Mouse (Mus musculus): ENCODE measurements around the gene Ppm1a. TPM values are rescaled to one million over a fixed set of nuclear protein-coding genes. Genes with fewer than 3 reads are reported as not detected.

Ppm1a gene
- total RNA-seq, 2 experiments from 2014 or later, result 39.0 to 59.6 TPM

- no peak for ATAC-seq (replicated peaks; ENCODE audit: low FRiP score, poor library complexity, severe bottlenecking)
Measured at GRCm38 (mm10) chr12:72809798-72810197, 52.5 kb downstream of the Ppm1a start.

DNA sequence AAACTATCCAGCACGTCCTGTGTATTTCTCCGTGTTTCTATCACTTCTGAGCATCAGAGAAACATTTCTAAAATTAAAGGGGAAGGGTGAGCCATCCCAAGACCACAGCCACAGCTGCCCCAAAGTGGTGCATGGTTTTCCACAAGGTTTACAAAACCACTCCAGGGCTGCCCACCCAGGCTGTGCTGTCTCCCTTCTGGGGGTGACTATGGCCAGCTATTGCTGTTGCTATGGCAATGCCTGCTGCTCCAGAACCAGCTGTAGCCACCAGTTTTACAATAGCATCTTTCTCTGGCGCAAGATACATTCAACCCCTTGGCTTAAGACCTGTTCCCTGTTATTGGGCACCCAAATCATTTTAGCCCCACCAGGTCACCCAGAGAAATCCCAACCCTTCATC, 54.3 kb downstream of the Ppm1a start:
- ATAC-seq (replicated peaks; ENCODE audit: low FRiP score, poor library complexity, severe bottlenecking), result no peak

GRCm38 (mm10) chr12:72820940-72821431, 63.7 kb downstream of the Ppm1a start:
- no peak for ATAC-seq (replicated peaks; ENCODE audit: low FRiP score, poor library complexity, severe bottlenecking)

GRCm38 (mm10) chr12:72821589-72821988, 64.3 kb downstream of the Ppm1a start:
- ATAC-seq (replicated peaks; ENCODE audit: low FRiP score, poor library complexity, severe bottlenecking), result no peak

DNA sequence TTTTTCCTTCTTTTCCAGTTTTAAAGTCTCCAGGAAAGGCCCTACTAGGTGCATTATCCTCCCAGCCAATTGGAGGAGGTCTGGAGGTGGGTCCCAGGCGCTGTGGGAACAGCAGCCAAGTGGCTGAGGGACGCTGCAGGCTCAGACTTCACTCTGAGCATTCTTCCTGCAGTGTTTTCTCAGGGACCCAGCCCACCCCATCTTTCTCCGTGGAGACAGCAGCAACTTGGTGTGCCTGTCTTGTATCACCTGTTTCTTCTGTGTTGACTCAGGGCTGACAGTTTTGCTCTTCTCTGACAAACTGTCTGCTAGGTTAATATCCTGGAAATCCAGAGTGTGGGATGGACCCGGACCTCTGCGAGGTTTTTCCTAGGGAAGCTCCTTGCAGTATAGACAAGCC, 68.4 kb downstream of the Ppm1a start:
- ATAC-seq (replicated peaks; ENCODE audit: low FRiP score, poor library complexity, severe bottlenecking), result no peak

DNA sequence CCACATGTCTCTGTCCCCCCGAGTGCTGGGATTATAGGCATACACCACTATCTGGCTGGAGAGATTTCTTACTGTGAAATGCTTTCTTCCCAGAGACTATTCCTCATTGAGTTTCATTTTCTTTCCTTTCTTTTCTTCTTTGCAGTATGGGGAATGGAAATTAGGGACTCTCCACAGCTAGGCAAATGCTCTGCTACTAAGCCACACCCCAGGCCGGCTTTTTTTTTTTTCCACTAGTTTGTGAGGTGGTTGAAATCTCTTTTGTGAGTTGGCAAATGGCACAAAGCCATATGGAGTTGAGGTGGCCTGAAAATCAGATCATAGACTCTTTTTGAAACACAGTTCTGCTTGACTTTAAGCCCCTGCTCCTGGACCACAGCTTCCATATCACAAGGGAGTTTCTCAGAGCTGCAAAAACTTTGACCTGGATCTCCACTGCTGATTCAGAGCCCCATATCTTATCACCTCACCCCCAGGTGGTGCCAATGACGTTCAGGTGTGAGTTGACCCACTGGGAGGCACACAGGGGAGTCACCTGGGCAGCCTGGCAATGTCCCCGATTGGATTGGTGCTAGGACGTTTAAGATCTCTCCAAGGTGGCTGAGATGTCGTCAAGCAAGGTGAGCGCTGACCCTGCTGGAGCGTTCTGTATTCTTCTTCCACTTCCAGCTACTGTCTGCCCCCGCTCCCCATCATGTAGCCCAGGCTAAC, 71.7 kb downstream of the Ppm1a start:
- ATAC-seq (replicated peaks; ENCODE audit: low FRiP score, poor library complexity, severe bottlenecking), result no peak

- ATAC-seq (replicated peaks; ENCODE audit: low FRiP score, poor library complexity, severe bottlenecking), result no peak
Measured at GRCm38 (mm10) chr12:72829777-72830176, 72.5 kb downstream of the Ppm1a start.

DNA sequence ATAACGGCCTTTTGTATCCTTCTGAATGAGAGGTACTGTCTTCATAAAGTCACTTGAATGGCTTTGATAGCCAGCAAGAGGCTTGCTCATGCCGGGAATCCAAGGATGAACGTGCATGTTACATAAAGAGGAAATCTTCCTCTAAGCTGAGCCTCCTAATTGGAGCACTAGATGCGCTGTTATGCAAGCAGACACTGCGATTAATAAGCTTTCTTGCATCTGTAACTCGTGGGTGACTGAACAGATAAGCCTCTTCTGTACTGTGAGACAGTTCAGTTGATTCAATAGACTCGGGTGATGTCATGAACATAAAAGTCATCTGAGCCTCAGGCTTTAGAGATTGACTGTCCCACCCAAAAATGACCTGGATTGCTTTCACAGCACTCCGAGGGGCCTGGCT, 73.1 kb downstream of the Ppm1a start:
- no peak for ATAC-seq (replicated peaks; ENCODE audit: low FRiP score, poor library complexity, severe bottlenecking)

DNA sequence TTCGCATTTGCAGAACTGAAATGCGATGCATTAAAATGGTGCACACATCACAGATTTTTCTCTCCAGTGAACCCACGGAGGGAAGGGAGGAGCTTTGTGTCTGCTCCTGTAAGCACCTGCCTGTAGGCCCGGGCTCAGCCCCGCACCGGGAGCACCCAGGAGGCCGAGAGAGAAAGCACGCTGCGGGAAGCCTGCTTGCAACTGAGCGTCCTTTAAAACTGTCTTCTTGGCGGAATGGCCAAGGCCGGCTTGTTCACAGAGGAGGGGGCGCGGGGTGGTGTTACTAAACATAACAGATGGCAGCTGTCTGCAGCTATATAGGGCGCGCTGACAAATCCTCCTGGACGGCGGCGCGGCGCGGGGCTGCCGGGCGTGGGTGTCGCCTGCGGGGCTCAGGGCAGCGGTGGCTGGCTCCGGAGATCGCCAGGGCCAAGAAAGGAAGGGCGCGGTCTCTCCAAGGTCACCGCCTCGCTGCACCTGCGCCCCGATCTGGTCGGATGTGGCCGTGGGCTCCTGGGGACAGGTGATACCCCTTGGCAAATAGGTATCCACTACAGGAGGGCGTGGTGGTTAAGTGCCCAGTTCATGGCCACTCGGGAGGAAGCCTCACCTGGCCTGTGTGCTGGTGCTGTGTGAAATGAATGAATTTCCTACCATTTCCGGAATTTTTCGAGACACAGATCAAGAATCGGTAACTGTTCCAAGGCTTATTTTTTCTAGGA, 74.6 kb downstream of the Ppm1a start:
- ATAC-seq (replicated peaks; ENCODE audit: low FRiP score, poor library complexity, severe bottlenecking), result no peak

- ATAC-seq (replicated peaks; ENCODE audit: low FRiP score, poor library complexity, severe bottlenecking), result no peak
Measured at GRCm38 (mm10) chr12:72834773-72835517, 77.7 kb downstream of the Ppm1a start.

DNA sequence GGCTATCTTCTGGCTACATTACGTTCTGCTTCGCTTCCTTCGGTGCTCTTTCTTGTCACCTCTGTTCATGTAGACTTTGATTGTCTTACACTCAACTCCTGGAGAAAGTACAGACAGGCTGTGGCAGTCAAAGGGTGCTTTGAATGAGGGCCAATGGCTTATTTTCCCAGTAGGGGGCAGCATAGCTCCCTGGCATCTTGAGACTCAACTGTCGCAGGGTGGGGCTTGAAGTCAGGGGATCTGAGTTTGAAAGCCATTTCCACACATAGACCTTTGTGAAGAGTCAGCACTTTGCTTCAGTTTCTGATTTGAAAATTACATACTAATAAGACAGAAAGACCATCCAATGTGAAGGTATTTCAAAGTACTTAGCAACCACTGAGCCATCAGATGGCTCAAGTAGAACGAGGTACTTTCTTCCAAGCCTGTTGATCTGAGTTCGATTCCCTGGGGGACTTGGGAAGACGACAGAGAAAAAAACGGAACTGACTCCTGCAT, 78.3 kb downstream of the Ppm1a start:
- no peak for ATAC-seq (replicated peaks; ENCODE audit: low FRiP score, poor library complexity, severe bottlenecking)

GRCm38 (mm10) chr12:72837302-72837701, 80.0 kb downstream of the Ppm1a start:
- ATAC-seq (replicated peaks; ENCODE audit: low FRiP score, poor library complexity, severe bottlenecking), result no peak

GRCm38 (mm10) chr12:72841500-72841899, 84.2 kb downstream of the Ppm1a start:
- ATAC-seq (replicated peaks; ENCODE audit: low FRiP score, poor library complexity, severe bottlenecking), result no peak

- ATAC-seq (replicated peaks; ENCODE audit: low FRiP score, poor library complexity, severe bottlenecking), result no peak
Measured at GRCm38 (mm10) chr12:72843135-72843534, 85.9 kb downstream of the Ppm1a start.

GRCm38 (mm10) chr12:72843555-72843954, 86.3 kb downstream of the Ppm1a start:
- ATAC-seq (replicated peaks; ENCODE audit: low FRiP score, poor library complexity, severe bottlenecking), result no peak

- peak; percentile 34; the same call in 1 of the 2 replicates for ATAC-seq (replicated peaks; ENCODE audit: low FRiP score, poor library complexity, severe bottlenecking)
Measured at GRCm38 (mm10) chr12:72843973-72844620, 86.8 kb downstream of the Ppm1a start.

- no peak for ATAC-seq (replicated peaks; ENCODE audit: low FRiP score, poor library complexity, severe bottlenecking)
Measured at GRCm38 (mm10) chr12:72845946-72846345, 88.7 kb downstream of the Ppm1a start.

DNA sequence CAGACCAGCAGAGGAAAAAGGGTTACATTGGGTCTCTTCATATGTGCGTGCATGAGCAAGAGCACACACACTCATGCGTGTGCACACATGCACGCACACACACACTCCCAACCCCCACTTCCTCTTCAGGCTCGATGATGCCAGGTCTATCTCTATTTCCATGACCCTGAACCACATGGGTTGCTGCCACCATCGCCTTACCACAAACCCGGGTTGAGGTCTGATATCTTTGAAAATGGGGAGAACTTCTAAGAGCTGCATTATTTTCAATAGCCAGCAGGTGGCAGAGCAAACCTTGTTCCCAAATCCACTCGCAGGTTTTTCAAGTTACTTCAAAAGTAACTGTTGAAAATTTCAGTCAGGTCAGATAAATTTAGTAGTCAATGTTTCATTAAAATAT, 90.5 kb downstream of the Ppm1a start:
- ATAC-seq (replicated peaks; ENCODE audit: low FRiP score, poor library complexity, severe bottlenecking), result no peak
